Mouse (Mus musculus) liver, adult 2 months (tissue): ENCODE results near the gene Psat1.

Source experiments
- CTCF ChIP-seq: fragments of 200-500 bp; IDR thresholded peaks from 2 replicates; pipeline ENCODE4 v1.5.1; 2011; ENCODE audit warnings: low read depth, low read length, control low read depth
- POLR2A ChIP-seq: fragments of 200-500 bp; IDR thresholded peaks from 2 replicates; pipeline ENCODE4 v1.6.1; 2011; ENCODE audit warnings: low read length, control low read depth; ENCODE audit not compliant: insufficient read depth; ENCODE audit errors: extremely low read depth

DNA sequence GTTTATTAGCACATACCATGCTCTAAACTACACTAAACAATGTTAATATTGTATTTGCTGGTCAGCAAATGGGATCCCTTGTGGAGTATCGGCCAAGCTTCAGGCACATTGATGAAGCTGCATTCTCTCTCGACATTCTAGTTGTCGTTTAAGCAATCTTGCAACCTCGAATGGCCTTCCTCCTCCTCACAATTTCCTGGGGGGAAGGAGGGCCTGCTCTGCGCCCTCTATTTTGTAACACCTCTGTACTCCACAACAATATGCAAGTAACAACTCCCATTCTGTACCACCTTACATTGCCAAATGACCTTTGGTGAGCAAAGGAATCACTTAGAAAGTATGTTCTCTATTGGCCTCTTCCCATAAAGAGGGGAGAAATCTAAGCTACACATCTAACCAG lies 91.8 kb downstream of the Psat1 start:
- TF ChIP-seq CTCF (no peak), POLR2A (no peak)
